Mouse (Mus musculus) lung, adult 2 months (tissue): ENCODE measurements around the gene Arhgef7. TPM values are rescaled to one million over a fixed set of nuclear protein-coding genes. Genes with fewer than 3 reads are reported as not detected.

Experiments used
- DNase-seq: peaks from one replicate; pipeline ENCODE4 v3.0.0; 2022
- H3K4me1 ChIP-seq: fragments of 200-500 bp; 2 replicates; pipeline ENCODE4 v1.6.1; 2011; ENCODE audit warnings: low read length; ENCODE audit not compliant: control insufficient read depth, insufficient read depth
- H3K4me3 ChIP-seq: fragments of 200-500 bp; replicated peaks from 2 replicates; pipeline ENCODE3; 2011; ENCODE audit warnings: low read depth, mild to moderate bottlenecking, control low read depth, low read length; ENCODE audit errors: extremely low read depth
- CTCF ChIP-seq: fragments of 200-500 bp; IDR thresholded peaks from 2 replicates; pipeline ENCODE4 v1.5.1; 2011; ENCODE audit warnings: mild to moderate bottlenecking, low read length, control low read depth; ENCODE audit not compliant: insufficient read depth
- POLR2A ChIP-seq: fragments of 200-500 bp; IDR thresholded peaks from 2 replicates; pipeline ENCODE4 v1.6.1; 2011; ENCODE audit warnings: low read depth, mild to moderate bottlenecking, control low read depth, low read length, borderline replicate concordance; ENCODE audit errors: extremely low read depth
- WGBS: fragments of 180-500 bp; shearing (Covaris S2); methylation state at CpG from one replicate; pipeline ENCODE4 v1.1.7; 2018; 5-methylcytosine and 5-hydroxymethylcytosine counted together
- polyA plus RNA-seq: library from polyadenylated mRNA; depleted of rRNA; stranded (reverse); fragments of >200 nt; gene quantifications from 2 replicates; pipeline ENCODE4 v1.2.3, GENCODE M21; 2012

Arhgef7 gene
- polyA plus RNA-seq, 1 experiment = 56.2 TPM

DNA sequence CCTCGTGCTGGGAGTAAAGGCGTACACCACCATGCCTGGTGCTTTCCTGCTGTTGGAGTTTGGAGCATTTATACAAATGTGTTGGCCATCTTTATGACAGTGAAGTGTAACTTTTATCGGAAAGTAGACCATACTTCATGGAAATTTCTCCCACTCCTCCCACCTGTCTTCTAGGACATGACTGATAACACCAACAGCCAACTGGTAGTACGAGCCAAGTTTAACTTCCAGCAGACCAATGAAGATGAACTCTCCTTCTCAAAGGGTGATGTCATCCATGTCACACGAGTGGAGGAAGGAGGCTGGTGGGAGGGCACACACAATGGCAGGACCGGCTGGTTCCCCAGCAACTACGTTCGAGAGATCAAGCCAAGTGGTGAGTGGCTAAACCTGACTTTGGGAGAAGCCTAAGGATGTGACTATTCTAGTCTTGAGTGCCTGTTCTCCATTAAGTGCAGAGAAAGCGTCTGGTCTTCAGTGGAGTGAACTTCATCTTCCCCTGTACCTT is 58.1 kb downstream of the Arhgef7 start:
- TF ChIP-seq POLR2A = no peak
- no peak for TF ChIP-seq CTCF
- H3K4me1 ChIP-seq = peaks cover 12% of the 10 kb centered on the region
- no peak for DNase-seq
- no peak overlapping the region for H3K4me3 ChIP-seq
- 54% methylated on average over 9 of the region's 9 CpGs for WGBS

DNA sequence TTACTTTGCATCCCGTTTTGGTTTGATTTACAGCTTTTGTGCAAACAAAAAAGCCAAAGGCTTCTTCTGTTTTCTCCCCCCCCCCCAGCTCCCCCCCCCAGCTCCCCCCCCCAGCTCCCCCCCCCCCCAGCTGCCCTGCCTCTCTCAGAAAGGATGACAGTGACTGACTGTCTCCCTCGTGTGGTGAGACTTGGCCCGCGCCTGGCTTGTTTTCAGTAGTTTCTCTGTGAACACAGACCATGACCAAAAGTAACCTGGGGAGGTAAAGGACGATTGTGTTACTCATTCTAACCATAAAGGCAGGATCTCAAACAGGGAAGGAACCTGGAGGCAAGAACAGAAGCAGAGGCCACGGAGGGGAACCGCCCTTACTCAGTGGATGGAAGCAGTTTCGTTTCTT is 60.7 kb downstream of the Arhgef7 start:
- DNase-seq = no peak
- WGBS = 26% methylated on average over 8 of the region's 8 CpGs
- TF ChIP-seq POLR2A (no peak), CTCF (peak; percentile 54; the same call in 1 of the 2 replicates)
- Histone ChIP-seq H3K4me3 (no peak overlapping the region), H3K4me1 (peaks cover 9% of the 10 kb centered on the region)

DNA sequence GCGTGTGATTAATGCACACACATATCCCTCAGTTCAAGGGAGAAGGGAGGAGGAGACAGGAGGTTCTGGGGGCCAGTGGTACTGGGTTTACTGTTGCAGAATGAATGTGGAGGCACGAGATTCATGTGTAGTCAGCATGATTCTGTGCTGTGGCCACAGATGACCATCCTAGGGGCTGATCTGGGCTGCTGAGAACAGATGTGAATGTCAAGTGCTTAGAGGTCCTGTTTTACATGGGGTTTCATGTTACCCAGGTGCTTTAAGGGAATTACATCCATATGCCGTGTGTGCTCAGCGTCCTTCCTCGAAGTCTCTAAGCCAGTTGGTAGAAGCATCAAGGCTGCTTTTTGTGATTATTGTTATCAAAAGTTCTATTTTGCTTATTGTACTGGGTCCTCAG is 61.6 kb downstream of the Arhgef7 start:
- no peak for DNase-seq
- TF ChIP-seq POLR2A (no peak), CTCF (no peak)

DNA sequence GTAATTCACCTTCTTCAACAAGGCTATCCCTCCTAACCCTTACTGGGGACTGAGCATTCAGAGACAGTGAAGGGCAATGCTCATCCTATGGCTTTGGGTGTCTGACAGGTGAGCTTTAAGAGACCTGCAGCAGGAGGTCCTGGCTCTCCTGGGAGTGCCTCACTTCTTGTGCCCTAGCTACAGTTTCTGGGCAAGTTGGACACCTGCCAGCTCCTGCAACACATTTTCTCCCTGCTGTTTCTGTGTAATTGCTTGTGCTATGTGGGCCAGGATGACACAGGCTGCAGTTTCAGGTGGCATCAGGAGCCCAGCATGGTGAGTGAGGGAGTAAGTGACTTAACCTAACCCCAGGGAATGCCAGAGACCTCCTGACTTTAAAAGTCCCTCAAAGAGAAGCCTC is 67.4 kb downstream of the Arhgef7 start:
- peaks cover 2% of the 10 kb centered on the region; the same call in 1 of the 2 replicates for H3K4me1 ChIP-seq
- no peak for TF ChIP-seq POLR2A
- no peak for TF ChIP-seq CTCF
- no peak for DNase-seq
- no peak overlapping the region for H3K4me3 ChIP-seq

More for the DNA sequence above, 61.6 kb downstream of the Arhgef7 start:
- peaks cover 8% of the 10 kb centered on the region for H3K4me1 ChIP-seq
- WGBS = 87% methylated on average over 5 of the region's 5 CpGs
- H3K4me3 ChIP-seq = no peak overlapping the region

DNA sequence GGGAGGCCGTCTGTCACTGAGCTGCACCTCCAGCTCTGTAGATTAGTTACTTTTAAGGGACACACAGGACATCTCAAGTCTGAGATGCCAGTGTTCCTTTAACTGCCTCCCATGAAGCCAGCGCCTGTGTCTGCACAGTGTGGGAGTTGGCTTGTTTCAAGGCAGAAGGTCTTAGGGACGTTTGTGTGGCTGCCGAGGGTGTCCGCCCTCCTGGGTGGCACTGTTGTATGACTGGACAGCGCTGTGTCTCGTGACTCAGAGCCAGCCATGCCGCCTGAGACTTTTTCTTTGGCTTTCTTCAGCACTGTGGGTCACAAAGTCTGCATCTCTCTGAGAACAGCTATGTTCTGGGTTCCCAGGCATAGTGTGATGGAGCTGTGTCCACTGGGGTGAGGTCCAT is 69.6 kb downstream of the Arhgef7 start:
- WGBS = 74% methylated on average over 8 of the region's 8 CpGs
- Histone ChIP-seq H3K4me1 (peaks cover 2% of the 10 kb centered on the region; the same call in 1 of the 2 replicates), H3K4me3 (no peak overlapping the region)
- TF ChIP-seq POLR2A (no peak), CTCF (no peak)
- DNase-seq = no peak

DNA sequence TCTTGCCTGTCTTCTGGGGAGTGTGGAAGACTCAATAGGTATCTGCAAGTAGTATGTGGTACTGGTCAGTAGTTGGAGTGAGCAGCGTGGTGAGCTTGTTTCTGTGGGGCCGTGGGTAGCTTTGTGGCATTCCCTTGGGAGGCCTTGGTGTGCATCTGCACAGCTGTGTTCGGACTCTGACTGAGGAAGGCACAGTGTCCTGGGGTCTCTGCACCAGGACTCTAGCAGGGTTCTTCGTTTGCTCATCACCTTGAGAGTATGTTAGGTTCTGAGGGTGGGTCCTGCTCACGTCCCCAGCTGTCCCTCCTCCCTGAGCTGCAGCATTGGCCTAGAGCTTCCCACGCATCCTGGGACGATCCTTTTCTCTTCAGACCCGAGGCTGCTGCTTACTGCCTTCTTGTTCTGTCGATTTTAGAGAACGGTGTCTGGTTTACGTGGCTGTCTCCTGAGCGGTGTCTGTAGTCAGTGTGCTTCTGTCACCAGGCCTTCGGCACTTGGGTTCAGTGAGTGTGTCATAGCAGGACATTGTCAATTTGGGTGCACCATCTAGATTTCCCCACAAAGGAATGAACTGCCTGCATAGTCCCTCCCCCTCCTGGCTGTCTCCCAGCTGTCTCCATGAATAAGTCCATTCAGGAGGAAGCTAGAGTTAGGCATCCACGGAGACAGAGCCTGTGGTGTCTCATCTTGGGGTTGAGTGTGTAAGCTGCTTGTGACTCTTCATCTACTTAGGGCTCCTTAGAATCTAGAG is 70.4 kb downstream of the Arhgef7 start:
- 80% methylated on average over 14 of the region's 14 CpGs for WGBS
- no peak for TF ChIP-seq CTCF
- no peak for TF ChIP-seq POLR2A
- H3K4me1 ChIP-seq = peaks cover 2% of the 10 kb centered on the region; the same call in 1 of the 2 replicates
- H3K4me3 ChIP-seq = no peak overlapping the region
- DNase-seq = no peak

DNA sequence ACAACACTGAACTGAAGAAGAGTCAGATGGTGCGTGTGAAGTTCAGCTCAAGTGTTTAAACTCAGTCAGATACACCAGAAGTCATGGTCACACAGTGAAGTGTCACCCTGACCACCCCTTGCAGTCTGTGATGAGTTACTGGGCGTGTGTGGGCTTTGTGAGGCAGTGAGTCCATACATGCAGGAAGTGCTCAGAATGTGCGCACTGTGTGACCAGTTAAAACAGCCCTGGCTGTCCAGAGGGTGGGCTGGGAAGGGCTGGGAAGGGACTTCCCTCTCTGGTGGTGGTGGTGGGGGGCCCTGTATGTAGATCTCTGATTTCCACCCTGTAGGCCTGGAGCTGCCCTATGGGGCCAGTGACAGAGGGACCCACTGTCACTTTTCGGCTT is 71.0 kb downstream of the Arhgef7 start:
- H3K4me3 ChIP-seq = no peak overlapping the region
- DNase-seq = no peak
- peaks cover 2% of the 10 kb centered on the region; the same call in 1 of the 2 replicates for H3K4me1 ChIP-seq
- TF ChIP-seq CTCF (no peak), POLR2A (no peak)
- WGBS = 81% methylated on average over 4 of the region's 4 CpGs

DNA sequence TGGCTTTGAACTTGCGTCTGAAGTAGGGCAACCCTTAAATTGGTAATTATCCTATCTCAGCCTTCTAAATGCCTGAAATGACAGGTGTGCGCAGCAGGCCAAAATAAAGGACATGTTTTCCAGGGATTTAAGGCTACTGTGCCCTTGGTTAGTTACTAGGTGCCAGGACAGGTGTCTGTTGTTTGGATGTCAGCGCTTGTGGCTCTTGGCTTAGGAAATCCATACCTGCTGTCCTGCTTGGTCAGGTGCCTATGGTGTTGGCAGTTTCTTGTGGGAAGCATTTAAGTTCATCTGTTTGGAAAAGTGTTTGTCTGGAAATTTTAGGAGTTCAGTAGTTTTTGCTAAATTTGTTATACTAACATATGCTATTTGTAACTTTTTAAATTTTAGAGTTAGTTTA is 71.6 kb downstream of the Arhgef7 start:
- H3K4me1 ChIP-seq = peaks cover 2% of the 10 kb centered on the region; the same call in 1 of the 2 replicates
- no peak for DNase-seq
- 87% methylated on average over 3 of the region's 3 CpGs for WGBS
- no peak overlapping the region for H3K4me3 ChIP-seq
- TF ChIP-seq POLR2A (no peak), CTCF (no peak)

DNA sequence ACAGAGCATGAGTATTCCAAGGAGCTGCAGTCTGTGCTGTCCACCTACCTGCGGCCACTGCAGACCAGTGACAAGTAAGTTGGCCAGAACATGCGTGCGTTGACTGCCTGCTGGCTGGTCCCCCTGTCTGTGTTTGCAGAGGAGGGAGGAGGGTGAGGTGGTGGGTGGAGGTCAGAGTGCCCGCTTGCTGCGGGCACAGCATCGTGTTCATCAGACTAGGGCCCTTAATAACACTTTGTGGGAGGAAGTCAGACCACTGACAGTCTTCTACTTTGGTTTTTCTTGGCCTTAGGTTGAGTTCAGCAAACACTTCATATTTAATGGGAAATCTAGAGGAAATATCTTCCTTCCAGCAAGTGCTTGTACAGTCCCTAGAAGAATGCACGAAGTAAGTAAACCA is 73.0 kb downstream of the Arhgef7 start:
- WGBS = 63% methylated on average over 7 of the region's 7 CpGs
- no peak overlapping the region for H3K4me3 ChIP-seq
- H3K4me1 ChIP-seq = peaks cover 2% of the 10 kb centered on the region; the same call in 1 of the 2 replicates
- no peak for TF ChIP-seq CTCF
- TF ChIP-seq POLR2A = no peak
- DNase-seq = peak; percentile 31

DNA sequence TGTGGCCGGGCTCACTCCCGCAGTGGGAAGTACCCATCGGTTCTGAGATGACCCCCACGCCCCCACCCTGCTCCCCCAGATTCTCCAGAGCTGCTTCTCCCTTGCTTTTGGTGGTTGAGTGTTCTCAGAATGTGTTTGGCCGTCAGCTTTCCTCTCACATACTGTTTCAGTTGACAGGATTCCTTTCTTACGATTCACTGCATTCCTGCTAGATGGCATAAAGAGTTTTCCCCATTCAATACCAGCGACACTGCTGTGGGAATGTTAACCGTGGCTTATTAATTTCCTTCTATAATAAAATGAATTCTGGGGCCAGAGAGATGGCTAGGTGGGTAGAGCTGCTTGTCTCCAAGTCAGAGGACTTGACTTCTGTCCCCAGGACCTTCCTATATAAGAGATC is 74.0 kb downstream of the Arhgef7 start:
- 50% methylated on average over 8 of the region's 8 CpGs for WGBS
- no peak for DNase-seq
- Histone ChIP-seq H3K4me1 (peaks cover 2% of the 10 kb centered on the region; the same call in 1 of the 2 replicates), H3K4me3 (no peak overlapping the region)
- TF ChIP-seq CTCF (no peak), POLR2A (no peak)
